Mouse (Mus musculus) liver, adult 2 months (tissue): ENCODE measurements around the gene Gmip.

ENCODE experiments used
- CTCF ChIP-seq: fragments of 200-500 bp; IDR thresholded peaks from 2 replicates; pipeline ENCODE4 v1.5.1; 2011; ENCODE audit warnings: low read depth, low read length, control low read depth
- POLR2A ChIP-seq: fragments of 200-500 bp; IDR thresholded peaks from 2 replicates; pipeline ENCODE4 v1.6.1; 2011; ENCODE audit warnings: low read length, control low read depth; ENCODE audit not compliant: insufficient read depth; ENCODE audit errors: extremely low read depth

GRCm38 (mm10) chr8:69805086-69805485, 3.4 kb upstream of the Gmip start:
- TF ChIP-seq CTCF = no peak
- no peak for TF ChIP-seq POLR2A
